In genomic region chr17:57214676-57215387, GRCm38 (mm10) we compare ENCODE assay signal across 11 mouse cellular contexts. TPM values are rescaled to one million over a fixed set of nuclear protein-coding genes. Genes with fewer than 3 reads are reported as not detected.
DNase-seq lines count a peak whose midpoint lies in the region; ATAC-seq lines count a peak whose summit lies in the region.
"Had no signal": no experiment of that assay in that cellular context is flagged by ENCODE, and none has a peak within 500 bp of the region (broad histone marks: within the 10 kb centered on the region; RNA-seq: fewer than 3 reads in every experiment).

No protein-coding gene starts in this region.

- 50% methylated on average over 13 of the region's 13 CpGs for WGBS in hindbrain, embryonic 11.5 days

- ATAC-seq in hindbrain, embryonic 11.5 days (ENCODE audit: low FRiP score): peak; percentile 75
- ATAC-seq in granulocyte monocyte progenitor cell, adult 5-6 weeks (replicated peaks; ENCODE audit: poor library complexity, severe bottlenecking): no peak
- ATAC-seq: Patski had no signal

- DNase-seq in heart, adult 11 months: peak; percentile 89
- no peak for DNase-seq in heart, adult 9 months (ENCODE audit: low spot score in 2 of 2)
- DNase-seq in MN1 (ENCODE audit: low spot score): peak; percentile 45
- peak; percentile 54 for DNase-seq in hindbrain, embryonic 11.5 days (ENCODE audit: low spot score)
- DNase-seq in naive thymus-derived CD4-positive, alpha-beta T cell, adult 2 months (ENCODE audit: low read depth): peak; percentile 35
- no peak for DNase-seq in right cerebral cortex, postnatal 36 days (ENCODE audit: low spot score in 2 of 2)
- no peak for DNase-seq in testis, postnatal 10 days (ENCODE audit: low spot score)

- no peaks in the 10 kb centered on the region for H3K4me1 ChIP-seq in hindbrain, embryonic 11.5 days (replicated peaks; ENCODE audit: control insufficient read depth, insufficient read depth, low read length)

- H3K9ac ChIP-seq in hindbrain, embryonic 11.5 days (ENCODE audit: low read depth, low read length): no peak overlapping the region

- no peak overlapping the region for H3K4me3 ChIP-seq in hindbrain, embryonic 11.5 days (ENCODE audit: low read depth, low read length)
- H3K4me3 ChIP-seq: erythroblast, embryonic 14.5 days had no signal

- H3K9me3 ChIP-seq in hindbrain, embryonic 11.5 days (ENCODE audit: control insufficient read depth, low read length): no peaks in the 10 kb centered on the region

- no peaks in the 10 kb centered on the region for H3K36me3 ChIP-seq in hindbrain, embryonic 11.5 days (ENCODE audit: control insufficient read depth, insufficient read depth, low read length)

- H3K27me3 ChIP-seq in hindbrain, embryonic 11.5 days (ENCODE audit: control insufficient read depth, insufficient read depth, low read length): no peaks in the 10 kb centered on the region
- H3K27me3 ChIP-seq: Patski had no signal

- H3K27ac ChIP-seq in hindbrain, embryonic 11.5 days (ENCODE audit: low read depth, low read length): no peak overlapping the region

- no peak overlapping the region for H3K4me2 ChIP-seq in hindbrain, embryonic 11.5 days (replicated peaks; ENCODE audit: low read depth, low read length)

RNA-seq across cellular contexts. Expression of gene C3, which starts 13.1 kb away (rescaled TPM):
- 0.36 and 0.82 TPM in 2 replicates for polyA plus RNA-seq in hindbrain, embryonic 11.5 days (2014; fragmentation: Nextera tagmentation; extraction: Ambion mirVana)
- total RNA-seq in granulocyte monocyte progenitor cell, adult 5-6 weeks (2014; fragmentation: Nextera tagmentation): 59.6 and 67.4 TPM in 2 replicates
- total RNA-seq in granulocyte monocyte progenitor cell, adult 5-6 weeks (2017): 146 and 183 TPM in 2 replicates

RNA-seq across cellular contexts. Expression of gene Tnfsf14, which starts 20.9 kb away (rescaled TPM):
- polyA plus RNA-seq in hindbrain, embryonic 11.5 days (2014; fragmentation: Nextera tagmentation; extraction: Ambion mirVana): 0.09 TPM in 1 of 2 replicates, not detected in the other
- 6.4 and 7.6 TPM in 2 replicates for total RNA-seq in granulocyte monocyte progenitor cell, adult 5-6 weeks (2014; fragmentation: Nextera tagmentation)
- 5.2 and 5.8 TPM in 2 replicates for total RNA-seq in granulocyte monocyte progenitor cell, adult 5-6 weeks (2017)
- total RNA-seq: layer of hippocampus, postnatal 25 days had no signal
- polyA plus RNA-seq: Patski had no signal

RNA-seq across cellular contexts. Expression of gene Gpr108, which starts 33.4 kb away (rescaled TPM):
- polyA plus RNA-seq in hindbrain, embryonic 11.5 days (2014; fragmentation: Nextera tagmentation; extraction: Ambion mirVana): 23.5 and 23.9 TPM in 2 replicates
- 26.6 and 27.2 TPM in 2 replicates for total RNA-seq in granulocyte monocyte progenitor cell, adult 5-6 weeks (2014; fragmentation: Nextera tagmentation)
- 18.9 and 20.9 TPM in 2 replicates for total RNA-seq in granulocyte monocyte progenitor cell, adult 5-6 weeks (2017)

RNA-seq across cellular contexts. Expression of gene Trip10, which starts 34.4 kb away (rescaled TPM):
- 21.8 and 21.9 TPM in 2 replicates for polyA plus RNA-seq in hindbrain, embryonic 11.5 days (2014; fragmentation: Nextera tagmentation; extraction: Ambion mirVana)
- 8.3 and 9.9 TPM in 2 replicates for total RNA-seq in granulocyte monocyte progenitor cell, adult 5-6 weeks (2014; fragmentation: Nextera tagmentation)
- 5.6 and 8.6 TPM in 2 replicates for total RNA-seq in granulocyte monocyte progenitor cell, adult 5-6 weeks (2017)

Comparison
In these comparisons a context has a peak if more than half of its experiments do, and no peak if none do; other contexts are left out.
1. DNase-seq: peak in heart, adult 11 months (single experiment), MN1 (single experiment), hindbrain, embryonic 11.5 days (single experiment) and naive thymus-derived CD4-positive, alpha-beta T cell, adult 2 months (single experiment); none in heart, adult 9 months (0 of 2), right cerebral cortex, postnatal 36 days (0 of 2) and testis, postnatal 10 days (single experiment).